Mouse (Mus musculus) liver, embryonic 15.5 days (tissue): Measurements from ENCODE around the gene Ctbp2. TPM values are rescaled to one million over a fixed set of nuclear protein-coding genes. Genes with fewer than 3 reads are reported as not detected.
"Not testable (repeated sequence)": the region's sequence is repeated elsewhere in the genome, so short reads cannot be mapped to it uniquely, and the experiment has no call there.

Experiments
- ATAC-seq: fragments of 200-750 bp; cut with Nextera tagmentation; 2 replicates; pipeline ENCODE4 v1.8.0; 2017; ENCODE audit warnings: moderate number of reproducible peaks, mild to moderate bottlenecking, moderate library complexity; ENCODE audit not compliant: insufficient read depth
- H3K27ac ChIP-seq: fragments of 300-500 bp; sonication (generic); replicated peaks from 2 replicates; pipeline ENCODE4 v1.5.1; 2015; ENCODE audit warnings: mild to moderate bottlenecking, inconsistent platforms
- H3K27me3 ChIP-seq: fragments of 300-500 bp; sonication (generic); 2 replicates; pipeline ENCODE4 v1.6.1; 2015; ENCODE audit warnings: mild to moderate bottlenecking, inconsistent platforms
- H3K36me3 ChIP-seq: fragments of 300-500 bp; sonication (generic); replicated peaks from 2 replicates; pipeline ENCODE4 v1.6.1; 2015; ENCODE audit warnings: moderate library complexity, mild to moderate bottlenecking, inconsistent platforms
- H3K4me1 ChIP-seq: fragments of 300-500 bp; sonication (generic); replicated peaks from 2 replicates; pipeline ENCODE4 v1.6.1; 2015; ENCODE audit warnings: inconsistent platforms
- H3K4me2 ChIP-seq: fragments of 300-500 bp; sonication (generic); 2 replicates; pipeline ENCODE4 v1.6.1; 2015; ENCODE audit warnings: moderate library complexity, mild to moderate bottlenecking, inconsistent platforms
- H3K4me3 ChIP-seq: fragments of 300-500 bp; sonication (generic); replicated peaks from 2 replicates; pipeline ENCODE4 v1.5.1; 2015; ENCODE audit warnings: mild to moderate bottlenecking, inconsistent platforms
- H3K9ac ChIP-seq: fragments of 300-500 bp; sonication (generic); 2 replicates; pipeline ENCODE4 v1.6.1; 2015; ENCODE audit warnings: moderate library complexity, mild to moderate bottlenecking, inconsistent platforms
- H3K9me3 ChIP-seq: fragments of 300-500 bp; sonication (generic); replicated peaks from 2 replicates; pipeline ENCODE4 v1.6.1; 2016; ENCODE audit warnings: inconsistent platforms
- WGBS: fragments of 180-500 bp; shearing (Covaris S2); methylation state at CpG from one replicate; pipeline ENCODE4 v1.1.7; 2015; ENCODE audit warnings: mixed read lengths; ENCODE audit not compliant: insufficient replicate concordance; 5-methylcytosine and 5-hydroxymethylcytosine counted together
- polyA plus RNA-seq: library from polyadenylated mRNA; unstranded; fragments of >200 nt; fragmentation: Nextera tagmentation; extraction: Ambion mirVana; gene quantifications from 2 replicates; pipeline ENCODE4 v1.2.1, GENCODE M21; 2015

Gene Ctbp2
- polyA plus RNA-seq, 1 experiment from 2014 or later: 8.1 TPM

GRCm38 (mm10) chr7:133099266-133099665, 24.9 kb downstream of the Ctbp2 start:
- Histone ChIP-seq H3K9me3 (no peaks in the 10 kb centered on the region), H3K27ac (no peak overlapping the region), H3K9ac (no peak overlapping the region), H3K4me1 (no peaks in the 10 kb centered on the region), H3K27me3 (no peaks in the 10 kb centered on the region), H3K36me3 (no peaks in the 10 kb centered on the region), H3K4me3 (no peak overlapping the region), H3K4me2 (no peak overlapping the region)
- ATAC-seq: no peak
- WGBS: 69% methylated on average over 4 of the region's 4 CpGs

GRCm38 (mm10) chr7:133098118-133098793, 25.9 kb downstream of the Ctbp2 start:
- 77% methylated on average over 12 of the region's 12 CpGs for WGBS
- H3K36me3 ChIP-seq: no peaks in the 10 kb centered on the region
- H3K4me1 ChIP-seq: no peaks in the 10 kb centered on the region
- no peak overlapping the region for H3K9ac ChIP-seq
- H3K27ac ChIP-seq: no peak overlapping the region
- no peaks in the 10 kb centered on the region for H3K27me3 ChIP-seq
- H3K9me3 ChIP-seq: no peaks in the 10 kb centered on the region
- H3K4me2 ChIP-seq: no peak overlapping the region
- ATAC-seq: no peak
- no peak overlapping the region for H3K4me3 ChIP-seq

- H3K27ac ChIP-seq, H3K36me3 ChIP-seq, H3K4me2 ChIP-seq, H3K9ac ChIP-seq, H3K4me3 ChIP-seq, ATAC-seq, H3K4me1 ChIP-seq, H3K27me3 ChIP-seq, H3K9me3 ChIP-seq: not testable (repeated sequence)
- WGBS: 59% methylated on average over 7 of the region's 7 CpGs
Observed at GRCm38 (mm10) chr7:133095610-133096009, 28.5 kb downstream of the Ctbp2 start.

GRCm38 (mm10) chr7:133094711-133095495, 29.3 kb downstream of the Ctbp2 start:
- no peak for ATAC-seq
- Histone ChIP-seq H3K27ac (no peak overlapping the region), H3K9me3 (no peaks in the 10 kb centered on the region), H3K27me3 (no peaks in the 10 kb centered on the region), H3K4me1 (no peaks in the 10 kb centered on the region; the same call in 1 of the 2 replicates), H3K9ac (no peak overlapping the region), H3K4me3 (no peak overlapping the region), H3K4me2 (no peak overlapping the region), H3K36me3 (no peaks in the 10 kb centered on the region)
- WGBS: 60% methylated on average over 9 of the region's 9 CpGs

- H3K36me3 ChIP-seq: no peaks in the 10 kb centered on the region
- no peaks in the 10 kb centered on the region for H3K27me3 ChIP-seq
- H3K9me3 ChIP-seq: no peaks in the 10 kb centered on the region
- no peak overlapping the region for H3K4me3 ChIP-seq
- no peak overlapping the region for H3K9ac ChIP-seq
- H3K4me2 ChIP-seq: no peak overlapping the region
- no peaks in the 10 kb centered on the region; the same call in 1 of the 2 replicates for H3K4me1 ChIP-seq
- no peak overlapping the region for H3K27ac ChIP-seq
- 64% methylated on average over 3 of the region's 3 CpGs for WGBS
- ATAC-seq: no peak
Observed at GRCm38 (mm10) chr7:133094161-133094560, 30.0 kb downstream of the Ctbp2 start.

- Histone ChIP-seq H3K27ac (no peak overlapping the region), H3K27me3 (no peaks in the 10 kb centered on the region), H3K9me3 (no peaks in the 10 kb centered on the region), H3K4me1 (peaks cover under 1% of the 10 kb centered on the region; the same call in 1 of the 2 replicates), H3K36me3 (no peaks in the 10 kb centered on the region), H3K4me2 (no peak overlapping the region), H3K9ac (no peak overlapping the region), H3K4me3 (no peak overlapping the region)
- 75% methylated on average over 5 of the region's 5 CpGs for WGBS
- no peak for ATAC-seq
Observed at GRCm38 (mm10) chr7:133093731-133094130, 30.4 kb downstream of the Ctbp2 start.

- Histone ChIP-seq H3K9ac (no peak overlapping the region), H3K27ac (no peak overlapping the region), H3K36me3 (no peaks in the 10 kb centered on the region), H3K4me1 (peaks cover 4% of the 10 kb centered on the region; the same call in 1 of the 2 replicates), H3K4me2 (no peak overlapping the region), H3K9me3 (no peaks in the 10 kb centered on the region), H3K27me3 (no peaks in the 10 kb centered on the region), H3K4me3 (no peak overlapping the region)
- 53% methylated on average over 4 of the region's 4 CpGs for WGBS
- no peak for ATAC-seq
Observed at GRCm38 (mm10) chr7:133090641-133091040, 33.5 kb downstream of the Ctbp2 start.

GRCm38 (mm10) chr7:133089621-133090260, 34.4 kb downstream of the Ctbp2 start:
- Histone ChIP-seq H3K4me3 (no peak overlapping the region), H3K27ac (no peak overlapping the region), H3K4me2 (no peak overlapping the region), H3K27me3 (no peaks in the 10 kb centered on the region), H3K9me3 (no peaks in the 10 kb centered on the region), H3K36me3 (no peaks in the 10 kb centered on the region), H3K4me1 (peaks cover 4% of the 10 kb centered on the region; the same call in 1 of the 2 replicates), H3K9ac (no peak overlapping the region)
- 79% methylated on average over 11 of the region's 11 CpGs for WGBS
- ATAC-seq: no peak

- peaks cover 4% of the 10 kb centered on the region; the same call in 1 of the 2 replicates for H3K4me1 ChIP-seq
- H3K27me3 ChIP-seq: no peaks in the 10 kb centered on the region
- no peaks in the 10 kb centered on the region for H3K36me3 ChIP-seq
- no peak overlapping the region for H3K4me2 ChIP-seq
- no peak overlapping the region for H3K9ac ChIP-seq
- 72% methylated on average over 11 of the region's 11 CpGs for WGBS
- no peaks in the 10 kb centered on the region for H3K9me3 ChIP-seq
- no peak overlapping the region for H3K4me3 ChIP-seq
- ATAC-seq: no peak
- no peak overlapping the region for H3K27ac ChIP-seq
Observed at GRCm38 (mm10) chr7:133088830-133089261, 35.3 kb downstream of the Ctbp2 start.

GRCm38 (mm10) chr7:133088411-133088810, 35.7 kb downstream of the Ctbp2 start:
- H3K36me3 ChIP-seq: no peaks in the 10 kb centered on the region
- 72% methylated on average over 4 of the region's 4 CpGs for WGBS
- no peak overlapping the region for H3K4me3 ChIP-seq
- no peak overlapping the region for H3K9ac ChIP-seq
- no peaks in the 10 kb centered on the region for H3K27me3 ChIP-seq
- H3K4me2 ChIP-seq: no peak overlapping the region
- ATAC-seq: no peak
- H3K27ac ChIP-seq: no peak overlapping the region
- H3K4me1 ChIP-seq: peaks cover 4% of the 10 kb centered on the region; the same call in 1 of the 2 replicates
- no peaks in the 10 kb centered on the region for H3K9me3 ChIP-seq

- no peaks in the 10 kb centered on the region for H3K36me3 ChIP-seq
- no peak overlapping the region for H3K27ac ChIP-seq
- no peak overlapping the region for H3K9ac ChIP-seq
- H3K9me3 ChIP-seq: no peaks in the 10 kb centered on the region
- WGBS: 50% methylated on average over 3 of the region's 3 CpGs
- 0 out of 2 replicates have a peak, but pooled peaks cover 4% of the 10 kb centered on the region for H3K4me1 ChIP-seq
- no peak overlapping the region for H3K4me3 ChIP-seq
- H3K27me3 ChIP-seq: no peaks in the 10 kb centered on the region
- no peak for ATAC-seq
- H3K4me2 ChIP-seq: no peak overlapping the region
Observed at GRCm38 (mm10) chr7:133085408-133085807, 38.7 kb downstream of the Ctbp2 start.
